Mouse (Mus musculus): ENCODE measurements at regions not wholly inside any gene's neighbourhood (a gene's known extent, or its start where the extent isn't known, plus 50 kb on each side); places are given as distances from the start of the nearest gene placed in this dataset.

GRCm38 (mm10) chr2:115322582-115322981 lies 258.9 kb upstream of the BC052040 start:
- no peak for DNase-seq (ENCODE audit: low spot score)

GRCm38 (mm10) chr2:115326526-115326925 lies 255.0 kb upstream of the BC052040 start:
- no peak for DNase-seq (ENCODE audit: low spot score)

GRCm38 (mm10) chr2:115338178-115338577 lies 243.3 kb upstream of the BC052040 start:
- DNase-seq (ENCODE audit: low spot score), result no peak

- DNase-seq (ENCODE audit: low spot score), result no peak
Measured at GRCm38 (mm10) chr2:115339034-115339433, 242.5 kb upstream of the BC052040 start.

GRCm38 (mm10) chr2:115342360-115342759 lies 239.2 kb upstream of the BC052040 start:
- no peak for DNase-seq (ENCODE audit: low spot score)

GRCm38 (mm10) chr2:115346551-115346950 lies 235.0 kb upstream of the BC052040 start:
- DNase-seq (ENCODE audit: low spot score), result no peak

GRCm38 (mm10) chr2:115348263-115348662 lies 233.3 kb upstream of the BC052040 start:
- DNase-seq (ENCODE audit: low spot score), result peak; percentile 46

- DNase-seq (ENCODE audit: low spot score), result no peak
Measured at GRCm38 (mm10) chr2:115371072-115371471, 210.4 kb upstream of the BC052040 start.

- no peak for DNase-seq (ENCODE audit: low spot score)
Measured at GRCm38 (mm10) chr2:115375336-115375735, 206.2 kb upstream of the BC052040 start.

GRCm38 (mm10) chr2:115384414-115385180 lies 196.9 kb upstream of the BC052040 start:
- DNase-seq (ENCODE audit: low spot score), result no peak

- DNase-seq (ENCODE audit: low spot score), result no peak
Measured at GRCm38 (mm10) chr2:115385207-115386168, 196.0 kb upstream of the BC052040 start.

- no peak for DNase-seq (ENCODE audit: low spot score)
Measured at GRCm38 (mm10) chr2:115391575-115391974, 189.9 kb upstream of the BC052040 start.

GRCm38 (mm10) chr2:115392082-115392762 lies 189.3 kb upstream of the BC052040 start:
- no peak for DNase-seq (ENCODE audit: low spot score)

GRCm38 (mm10) chr2:115394091-115394490 lies 187.4 kb upstream of the BC052040 start:
- no peak for DNase-seq (ENCODE audit: low spot score)

GRCm38 (mm10) chr2:115398550-115398949 lies 183.0 kb upstream of the BC052040 start:
- DNase-seq (ENCODE audit: low spot score), result no peak

- no peak for DNase-seq (ENCODE audit: low spot score)
Measured at GRCm38 (mm10) chr2:115399107-115399740, 182.3 kb upstream of the BC052040 start.

- DNase-seq (ENCODE audit: low spot score), result no peak
Measured at GRCm38 (mm10) chr2:115399987-115400550, 181.4 kb upstream of the BC052040 start.

- DNase-seq (ENCODE audit: low spot score), result no peak
Measured at GRCm38 (mm10) chr2:115402246-115402645, 179.3 kb upstream of the BC052040 start.

- DNase-seq (ENCODE audit: low spot score), result peak; percentile 42
Measured at GRCm38 (mm10) chr2:115432476-115432875, 149.0 kb upstream of the BC052040 start.

- DNase-seq (ENCODE audit: low spot score), result no peak
Measured at GRCm38 (mm10) chr2:115441100-115441499, 140.4 kb upstream of the BC052040 start.

GRCm38 (mm10) chr2:115449783-115450483 lies 131.6 kb upstream of the BC052040 start:
- DNase-seq (ENCODE audit: low spot score), result no peak

Measured in testis, postnatal 10 days (tissue).